Mouse (Mus musculus) liver, embryonic 11.5 days (tissue): ENCODE data around the gene Dip2c. TPM values are rescaled to one million over a fixed set of nuclear protein-coding genes. Genes with fewer than 3 reads are reported as not detected.

Experiments
- ATAC-seq: fragments of 200-750 bp; cut with Nextera tagmentation; replicated peaks from 2 replicates; pipeline ENCODE4 v1.8.0; 2017; ENCODE audit warnings: moderate number of reproducible peaks, mild to moderate bottlenecking, moderate TSS enrichment, moderate library complexity; ENCODE audit not compliant: low FRiP score
- DNase-seq: peaks from one replicate; pipeline ENCODE4 v3.0.0-alpha.2; 2017; ENCODE audit warnings: low spot score
- H3K27ac ChIP-seq: fragments of 300-500 bp; sonication (generic); 2 replicates; pipeline ENCODE4 v1.5.1; 2014; ENCODE audit warnings: mild to moderate bottlenecking, low read depth, low read length, control low read depth
- H3K27me3 ChIP-seq: fragments of 300-500 bp; sonication (generic); replicated peaks from 2 replicates; pipeline ENCODE4 v1.6.1; 2014; ENCODE audit warnings: low read length, mixed read lengths; ENCODE audit not compliant: control insufficient read depth, insufficient read depth
- H3K36me3 ChIP-seq: fragments of 300-500 bp; sonication (generic); 2 replicates; pipeline ENCODE4 v1.6.1; 2014; ENCODE audit warnings: mild to moderate bottlenecking, low read length, moderate library complexity, mixed read lengths; ENCODE audit not compliant: control insufficient read depth, insufficient read depth
- H3K4me1 ChIP-seq: fragments of 300-500 bp; sonication (generic); replicated peaks from 2 replicates; pipeline ENCODE4 v1.6.1; 2014; ENCODE audit warnings: low read length, mixed read lengths; ENCODE audit not compliant: control insufficient read depth, insufficient read depth
- H3K4me2 ChIP-seq: fragments of 300-500 bp; sonication (generic); 2 replicates; pipeline ENCODE4 v1.6.1; 2014; ENCODE audit warnings: mild to moderate bottlenecking, control low read depth, moderate library complexity
- H3K4me3 ChIP-seq: fragments of 300-500 bp; sonication (generic); 2 replicates; pipeline ENCODE4 v1.5.1; 2014; ENCODE audit warnings: low read depth, low read length, control low read depth
- H3K9ac ChIP-seq: fragments of 300-500 bp; sonication (generic); 2 replicates; pipeline ENCODE4 v1.6.1; 2014; ENCODE audit warnings: low read depth, low read length, control low read depth
- H3K9me3 ChIP-seq: fragments of 300-500 bp; sonication (generic); 2 replicates; pipeline ENCODE4 v1.6.1; 2016; ENCODE audit warnings: low read length, inconsistent platforms, mixed read lengths; ENCODE audit not compliant: control insufficient read depth
- WGBS: fragments of 180-500 bp; shearing (Covaris S2); extraction: QIAGEN DNeasy Blood & Tissue Kit; methylation state at CpG from one replicate; pipeline ENCODE4 v1.1.7; 2014; 5-methylcytosine and 5-hydroxymethylcytosine counted together
- polyA plus RNA-seq: library from polyadenylated mRNA; unstranded; fragments of >200 nt; fragmentation: Nextera tagmentation; extraction: Ambion mirVana; gene quantifications from 2 replicates; pipeline ENCODE4 v1.2.1, GENCODE M21; 2014

Dip2c gene
- polyA plus RNA-seq, 1 experiment from 2014 or later: 2.2 TPM

- no peaks in the 10 kb centered on the region for H3K36me3 ChIP-seq
- H3K4me1 ChIP-seq: no peaks in the 10 kb centered on the region
- ATAC-seq: no peak
- H3K4me2 ChIP-seq: no peak overlapping the region
- no peak overlapping the region for H3K27ac ChIP-seq
- 78% methylated on average over 1 of the region's 1 CpGs for WGBS
- no peaks in the 10 kb centered on the region for H3K27me3 ChIP-seq
- H3K4me3 ChIP-seq: no peak overlapping the region
- no peak for DNase-seq
- no peaks in the 10 kb centered on the region for H3K9me3 ChIP-seq
- H3K9ac ChIP-seq: no peak overlapping the region
Observed at GRCm38 (mm10) chr13:9562099-9562498, 285.8 kb downstream of the Dip2c start.

- no peak for DNase-seq
Observed at GRCm38 (mm10) chr13:9562921-9563320, 286.6 kb downstream of the Dip2c start.

GRCm38 (mm10) chr13:9568852-9569251 is 292.5 kb downstream of the Dip2c start:
- H3K27me3 ChIP-seq: no peaks in the 10 kb centered on the region
- no peaks in the 10 kb centered on the region for H3K4me1 ChIP-seq
- H3K4me3 ChIP-seq: no peak overlapping the region
- no peaks in the 10 kb centered on the region for H3K36me3 ChIP-seq
- no peak for ATAC-seq
- no peak overlapping the region for H3K4me2 ChIP-seq
- no peak overlapping the region for H3K9ac ChIP-seq
- H3K27ac ChIP-seq: no peak overlapping the region
- no peaks in the 10 kb centered on the region for H3K9me3 ChIP-seq
- DNase-seq: no peak
- whole genome bisulfite sequencing: 87% methylated on average over 5 of the region's 5 CpGs

More at GRCm38 (mm10) chr13:9562921-9563320, 286.6 kb downstream of the Dip2c start:
- no peaks in the 10 kb centered on the region for H3K4me1 ChIP-seq
- 18% methylated on average over 2 of the region's 2 CpGs for WGBS
- no peak for ATAC-seq
- no peak overlapping the region for H3K9ac ChIP-seq
- H3K27me3 ChIP-seq: no peaks in the 10 kb centered on the region
- no peaks in the 10 kb centered on the region for H3K9me3 ChIP-seq
- H3K4me3 ChIP-seq: no peak overlapping the region
- H3K4me2 ChIP-seq: no peak overlapping the region
- H3K36me3 ChIP-seq: no peaks in the 10 kb centered on the region
- no peak overlapping the region for H3K27ac ChIP-seq

- no peaks in the 10 kb centered on the region for H3K36me3 ChIP-seq
- 79% methylated on average over 4 of the region's 4 CpGs for WGBS
- H3K4me1 ChIP-seq: no peaks in the 10 kb centered on the region
- no peak for DNase-seq
- H3K27ac ChIP-seq: no peak overlapping the region
- H3K4me2 ChIP-seq: no peak overlapping the region
- H3K9me3 ChIP-seq: no peaks in the 10 kb centered on the region
- ATAC-seq: no peak
- no peak overlapping the region for H3K4me3 ChIP-seq
- no peak overlapping the region for H3K9ac ChIP-seq
- H3K27me3 ChIP-seq: no peaks in the 10 kb centered on the region
Observed at GRCm38 (mm10) chr13:9576686-9577085, 300.4 kb downstream of the Dip2c start.

- H3K27ac ChIP-seq: no peak overlapping the region
- 81% methylated on average over 4 of the region's 4 CpGs for WGBS
- H3K9ac ChIP-seq: no peak overlapping the region
- no peak for DNase-seq
- no peak overlapping the region for H3K4me2 ChIP-seq
- no peaks in the 10 kb centered on the region for H3K9me3 ChIP-seq
- H3K36me3 ChIP-seq: no peaks in the 10 kb centered on the region
- H3K4me1 ChIP-seq: no peaks in the 10 kb centered on the region
- H3K4me3 ChIP-seq: no peak overlapping the region
- no peaks in the 10 kb centered on the region for H3K27me3 ChIP-seq
- no peak for ATAC-seq
Observed at GRCm38 (mm10) chr13:9578456-9578855, 302.1 kb downstream of the Dip2c start.

GRCm38 (mm10) chr13:9581821-9582220 is 305.5 kb downstream of the Dip2c start:
- Histone ChIP-seq H3K27ac (no peak overlapping the region), H3K9me3 (no peaks in the 10 kb centered on the region), H3K36me3 (no peaks in the 10 kb centered on the region), H3K9ac (no peak overlapping the region), H3K4me3 (no peak overlapping the region), H3K4me1 (no peaks in the 10 kb centered on the region), H3K4me2 (no peak overlapping the region), H3K27me3 (no peaks in the 10 kb centered on the region)
- no peak for ATAC-seq
- DNase-seq: no peak

- Histone ChIP-seq H3K4me2 (no peak overlapping the region), H3K4me3 (no peak overlapping the region), H3K9me3 (no peaks in the 10 kb centered on the region), H3K9ac (no peak overlapping the region), H3K27me3 (no peaks in the 10 kb centered on the region), H3K36me3 (no peaks in the 10 kb centered on the region), H3K4me1 (no peaks in the 10 kb centered on the region), H3K27ac (no peak overlapping the region)
- DNase-seq (no peak), ATAC-seq (no peak)
Observed at GRCm38 (mm10) chr13:9583579-9583978, 307.3 kb downstream of the Dip2c start.

GRCm38 (mm10) chr13:9599334-9600096 is 323.2 kb downstream of the Dip2c start:
- H3K4me3 ChIP-seq: no peak overlapping the region
- no peak overlapping the region for H3K4me2 ChIP-seq
- no peaks in the 10 kb centered on the region for H3K4me1 ChIP-seq
- H3K36me3 ChIP-seq: no peaks in the 10 kb centered on the region
- 72% methylated on average over 6 of the region's 6 CpGs for WGBS
- H3K9me3 ChIP-seq: no peaks in the 10 kb centered on the region
- H3K27ac ChIP-seq: no peak overlapping the region
- no peak for DNase-seq
- H3K9ac ChIP-seq: no peak overlapping the region
- no peak for ATAC-seq
- no peaks in the 10 kb centered on the region for H3K27me3 ChIP-seq

- Histone ChIP-seq H3K9ac (no peak overlapping the region), H3K4me2 (no peak overlapping the region), H3K9me3 (no peaks in the 10 kb centered on the region), H3K4me1 (no peaks in the 10 kb centered on the region), H3K4me3 (no peak overlapping the region), H3K27ac (no peak overlapping the region), H3K36me3 (no peaks in the 10 kb centered on the region), H3K27me3 (no peaks in the 10 kb centered on the region)
- no peak for ATAC-seq
- WGBS: 70% methylated on average over 3 of the region's 3 CpGs
- DNase-seq: no peak
Observed at GRCm38 (mm10) chr13:9601350-9601749, 325.0 kb downstream of the Dip2c start.
